Mouse (Mus musculus) layer of hippocampus, adult 9-11 months (tissue): ENCODE results near the gene Deup1.

Experiments
- DNase-seq: peaks from one replicate; pipeline ENCODE4 v3.0.0; 2022

The Deup1 gene

DNA sequence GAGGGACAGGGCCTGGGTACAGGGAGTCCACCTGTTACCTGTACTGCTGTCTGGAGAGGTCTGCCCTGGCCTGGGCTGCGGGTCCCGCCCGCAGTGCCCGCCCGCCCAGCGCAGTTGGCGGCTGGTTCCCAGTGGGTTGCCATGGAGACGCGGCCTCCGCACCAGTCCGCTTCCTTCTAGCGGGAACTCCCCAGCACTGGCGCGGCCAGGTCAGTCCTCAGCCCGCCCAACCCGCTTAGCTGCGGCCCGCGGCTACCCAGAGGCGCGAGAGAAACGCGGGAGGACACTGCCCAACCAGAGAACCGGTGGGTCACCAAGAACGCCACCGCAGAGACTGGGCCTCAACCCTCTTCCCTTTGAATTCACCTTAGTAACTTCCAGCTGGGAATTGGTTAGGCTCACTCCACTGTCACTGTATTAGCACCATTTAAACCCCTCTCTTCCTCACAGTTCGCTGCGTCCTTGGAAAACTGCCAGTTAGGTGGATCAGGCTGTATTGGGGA lies at the start of gene Deup1:
TSS of gene Deup1 (minus strand) at position 149 of the 503 bp plus-strand sequence.
- peak; percentile 52 for DNase-seq

DNA sequence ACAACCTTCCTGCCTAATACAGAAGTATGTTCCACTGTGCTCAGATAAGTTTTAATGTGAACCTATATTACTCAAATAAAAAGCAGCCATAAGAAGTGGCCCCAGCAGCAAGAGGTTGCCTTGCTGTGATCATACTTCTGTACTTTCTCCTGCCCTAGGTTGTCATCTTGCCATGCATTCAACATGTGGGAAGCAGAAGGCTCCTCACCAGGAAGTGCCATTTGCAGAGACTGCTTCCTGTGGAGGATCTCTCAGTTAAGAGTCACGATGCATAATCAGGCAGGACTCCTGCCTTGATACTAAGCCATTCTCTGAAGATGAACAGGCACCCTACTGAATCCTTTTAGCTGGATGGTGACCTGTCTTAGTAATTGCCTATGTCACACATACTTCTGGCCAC lies 44.5 kb upstream of the Deup1 start:
- no peak for DNase-seq

DNA sequence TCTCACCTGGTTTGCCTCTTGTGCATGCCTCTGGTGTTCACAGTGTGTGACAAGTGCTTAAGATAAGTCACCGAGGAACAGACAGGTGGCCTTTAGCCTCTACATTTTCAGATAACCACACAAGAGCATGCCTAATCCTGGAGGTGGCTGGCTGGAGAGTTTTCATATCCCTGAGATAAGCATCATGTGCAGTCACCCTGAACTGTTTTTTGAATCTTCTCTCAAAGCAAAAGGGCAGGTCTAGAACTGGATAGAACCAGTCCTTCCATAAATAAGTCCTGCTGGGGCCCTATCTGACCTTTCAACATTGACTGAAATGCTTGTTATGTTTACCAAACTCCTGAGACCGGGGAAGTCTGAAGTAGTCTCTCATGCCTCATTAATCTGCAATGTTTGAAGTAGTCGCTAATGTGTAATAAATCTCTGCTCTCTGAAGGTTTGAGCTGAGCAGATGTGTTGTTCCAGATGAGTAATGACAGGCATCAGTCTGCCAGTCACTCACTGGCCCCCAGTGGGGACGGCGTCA lies 42.3 kb upstream of the Deup1 start:
- DNase-seq, result no peak

DNA sequence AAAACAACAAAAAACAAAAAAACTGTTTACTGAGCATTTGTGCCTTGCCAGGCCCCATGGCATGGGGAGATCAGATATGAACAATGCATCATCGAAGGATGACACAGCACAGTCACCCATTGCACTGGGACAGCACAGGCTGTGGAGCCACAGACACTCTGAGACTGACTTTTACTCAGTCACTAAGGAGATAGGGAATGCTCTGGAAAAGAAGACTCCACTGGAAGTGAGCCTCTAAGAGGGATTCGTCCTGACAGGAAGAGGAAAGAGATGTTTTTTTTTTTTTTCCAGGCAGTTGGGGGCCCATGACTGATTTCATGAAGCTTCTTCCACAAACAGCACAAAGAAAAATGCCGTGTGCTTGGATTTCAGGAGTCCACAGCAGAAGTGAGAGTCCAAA lies 41.7 kb upstream of the Deup1 start:
- no peak for DNase-seq

DNA sequence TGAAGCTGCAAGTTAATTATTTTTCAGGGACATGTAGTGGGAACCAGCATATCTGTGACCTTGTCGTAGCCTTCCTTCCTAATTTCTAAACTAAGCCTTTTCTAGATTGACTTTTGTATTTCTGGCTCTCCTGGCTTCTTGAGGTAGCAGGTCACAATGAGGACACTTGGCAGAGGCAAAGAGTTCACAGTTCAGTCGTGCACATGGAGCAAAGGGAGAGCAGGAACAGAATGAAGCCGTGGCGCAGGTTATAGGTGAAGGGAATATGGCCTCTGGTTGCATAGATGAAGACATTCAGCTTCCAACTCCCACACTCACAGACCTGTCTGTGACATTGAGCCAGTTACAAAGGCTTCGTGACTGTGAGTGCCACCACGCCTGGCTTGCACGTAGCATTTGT lies 36.9 kb upstream of the Deup1 start:
- DNase-seq, result no peak

DNA sequence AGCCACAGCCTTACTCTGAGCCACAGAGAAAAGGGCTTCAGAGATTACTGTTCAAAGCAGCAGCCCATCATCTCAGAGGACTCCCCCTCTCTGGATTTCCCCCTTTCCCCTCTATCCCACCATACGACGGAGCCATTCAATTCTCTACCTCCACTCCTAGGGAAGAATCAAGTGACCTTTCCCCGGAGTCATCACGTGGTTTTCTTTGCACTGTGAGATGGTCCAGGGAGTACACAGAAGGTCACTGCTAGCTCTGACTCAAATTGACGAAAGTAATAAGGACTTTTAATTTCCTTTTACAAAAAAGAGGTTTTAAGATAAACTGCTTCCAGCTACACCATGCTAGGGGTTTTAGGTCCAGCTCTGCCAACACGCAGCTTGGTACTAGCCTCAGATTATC lies 31.3 kb upstream of the Deup1 start:
- DNase-seq, result no peak

DNA sequence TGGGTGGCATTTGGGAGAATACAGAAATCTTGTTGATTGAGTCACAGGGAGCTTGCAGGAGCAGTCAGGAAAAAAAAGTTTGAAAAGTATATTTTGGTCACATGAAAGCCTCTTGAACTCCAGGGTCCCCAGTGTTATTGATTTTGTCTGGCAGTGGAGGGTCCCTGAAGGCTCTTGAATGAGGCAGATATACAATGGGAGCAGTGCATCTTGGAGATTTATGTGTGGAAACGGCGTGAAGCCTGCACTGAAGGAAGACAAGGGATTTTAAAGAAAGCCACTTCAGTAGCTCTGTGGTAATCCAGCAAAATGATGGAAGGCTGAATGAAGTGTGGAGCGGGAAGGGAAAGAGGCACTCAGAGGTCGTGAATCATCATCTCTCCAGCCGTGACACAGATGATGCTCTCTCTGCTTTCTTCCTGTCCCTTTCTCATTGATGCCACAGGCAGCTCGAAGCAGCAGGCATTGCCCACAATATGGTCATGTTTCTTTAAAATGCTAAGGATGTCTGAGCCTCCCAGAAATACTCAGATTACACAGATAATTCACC lies 30.6 kb upstream of the Deup1 start:
- no peak for DNase-seq

DNA sequence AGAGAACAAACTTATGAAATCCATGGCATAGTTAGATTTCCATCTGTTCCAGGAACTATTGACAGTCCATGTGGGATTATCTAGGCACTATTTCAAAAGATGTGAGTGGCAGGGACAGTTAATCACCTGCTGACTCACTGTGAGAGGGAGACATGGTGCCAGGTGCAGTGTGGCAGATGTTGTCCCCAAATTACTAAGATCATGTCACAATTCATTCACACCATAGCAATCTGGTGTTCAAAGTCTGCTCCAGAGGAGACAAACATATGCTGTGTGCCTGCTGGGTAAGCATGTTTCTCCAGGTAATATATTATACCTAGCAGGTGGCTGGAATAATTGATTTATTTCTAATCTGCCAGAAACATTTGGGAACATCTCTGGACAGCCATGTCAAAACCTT lies 25.3 kb upstream of the Deup1 start:
- DNase-seq, result peak; percentile 63

DNA sequence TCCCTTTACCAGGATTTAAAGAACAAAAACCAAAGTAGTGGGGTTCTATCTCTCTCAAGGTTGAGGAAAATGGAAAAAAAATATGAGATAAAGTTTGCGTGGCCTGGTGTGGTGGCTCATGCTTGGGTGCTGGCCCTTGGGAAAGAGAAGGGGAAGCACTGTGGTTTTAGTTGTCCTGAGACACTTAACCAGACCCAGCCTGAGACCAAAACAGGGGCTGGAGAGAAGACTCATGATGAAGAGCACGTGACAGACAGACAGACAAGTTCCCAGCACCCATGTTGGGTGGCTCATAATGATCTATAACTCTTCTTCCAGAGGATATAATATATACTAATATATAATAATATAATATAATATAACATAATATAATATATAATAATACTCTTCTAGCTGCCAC lies 22.2 kb upstream of the Deup1 start:
- DNase-seq, result no peak

DNA sequence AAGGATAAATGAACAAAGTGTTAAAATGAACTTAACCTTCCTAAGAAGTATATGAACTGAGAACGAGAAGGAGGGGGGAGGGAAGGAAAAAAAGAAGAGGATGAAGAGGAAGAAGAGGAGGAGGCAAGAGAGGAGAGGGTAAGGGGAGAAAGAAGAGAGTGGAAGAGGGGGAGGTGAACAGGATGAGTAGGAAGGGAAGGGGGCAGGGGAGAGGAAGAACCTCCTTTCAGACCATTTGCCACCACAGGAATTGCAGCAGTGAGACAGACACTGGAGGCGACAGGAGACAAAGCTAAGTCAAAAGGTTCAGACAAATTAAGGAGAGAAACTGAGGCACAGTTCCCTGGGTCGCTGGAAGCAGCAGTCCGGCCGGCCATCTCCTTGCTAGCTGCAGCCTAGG lies 349 bp downstream of the Deup1 start:
- no peak for DNase-seq

DNA sequence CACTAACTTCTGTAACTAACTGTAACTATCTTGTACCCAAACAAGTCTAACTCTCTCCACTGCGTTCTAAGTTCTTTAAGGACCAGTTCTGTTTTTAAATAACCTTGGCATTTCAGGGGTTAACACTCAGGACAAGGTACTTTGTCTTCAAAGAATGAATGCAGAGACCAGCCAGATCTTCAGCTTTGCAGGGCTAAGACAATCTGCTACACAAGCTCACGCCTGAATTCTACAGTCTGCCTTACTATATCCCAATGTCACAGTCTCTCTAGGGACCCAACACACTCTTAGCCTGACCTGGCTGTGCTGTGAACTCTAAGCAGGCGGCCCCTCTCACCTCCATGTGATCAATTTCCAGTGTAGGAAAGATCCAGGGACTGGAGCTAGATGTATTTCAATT lies 3.0 kb downstream of the Deup1 start:
- no peak for DNase-seq

DNA sequence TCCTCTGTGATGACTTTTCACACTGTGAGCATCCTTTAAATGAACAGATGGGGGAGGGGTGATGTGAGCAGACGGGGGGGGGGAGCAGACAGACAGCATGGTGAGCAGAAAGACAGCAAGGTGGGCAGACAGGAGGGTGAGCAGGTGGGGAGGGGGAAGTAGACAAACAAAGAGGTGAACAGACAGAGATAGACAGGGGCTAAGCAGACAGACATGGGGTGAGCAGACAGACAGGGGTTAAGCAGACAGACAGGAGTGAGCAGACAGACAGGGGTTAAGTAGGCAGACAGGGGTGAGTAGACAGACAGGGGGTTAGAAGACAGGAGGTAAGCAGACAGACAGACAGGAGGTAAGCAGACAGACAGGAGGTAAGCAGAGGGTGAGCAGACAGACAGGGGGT lies 8.0 kb downstream of the Deup1 start:
- no peak for DNase-seq

DNA sequence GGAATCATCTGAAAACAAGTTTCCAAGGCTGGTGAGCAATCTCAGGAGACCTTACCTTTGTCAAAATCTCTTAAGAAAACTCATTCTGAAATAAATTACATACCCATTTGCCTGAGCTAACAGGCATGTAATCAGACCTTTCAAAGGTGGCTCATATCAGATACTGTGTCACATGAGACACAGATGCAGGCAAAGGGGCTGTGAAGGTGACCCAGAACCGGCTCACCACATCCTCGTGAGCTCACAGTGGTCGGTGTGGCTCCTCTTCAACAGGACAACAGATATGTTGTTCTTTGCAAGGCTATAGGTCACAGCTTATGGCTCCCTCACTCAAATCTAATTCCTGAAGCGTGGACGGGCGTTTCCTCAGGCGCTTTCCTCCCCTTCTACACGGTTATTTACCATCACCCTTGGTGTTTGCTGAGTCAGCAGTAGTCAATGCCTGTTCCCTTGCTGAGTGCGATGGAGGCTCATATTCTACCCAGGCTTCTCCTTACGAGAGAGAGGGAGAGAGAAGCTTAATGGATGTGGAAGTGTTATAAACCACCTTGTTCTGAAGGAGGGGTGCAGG lies 8.6 kb downstream of the Deup1 start:
- no peak for DNase-seq

DNA sequence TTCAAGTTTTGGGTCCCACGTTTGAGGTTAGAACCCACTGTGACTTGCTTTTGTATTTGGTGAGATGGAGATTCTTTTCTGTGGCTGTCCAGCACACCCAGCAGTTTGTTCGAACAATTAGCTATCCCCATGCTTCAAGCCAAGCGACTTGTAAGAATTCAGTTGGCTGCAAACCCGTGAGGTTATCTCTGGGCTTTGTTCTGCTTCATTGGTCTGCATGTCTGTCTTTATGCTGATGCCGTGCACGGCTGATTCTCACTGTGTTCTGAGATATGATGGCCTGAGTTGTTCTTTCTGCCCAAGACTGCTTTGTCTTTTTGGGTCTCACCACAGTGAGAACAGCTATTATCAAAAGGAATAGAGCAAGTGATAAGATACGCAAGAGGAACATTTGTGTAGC lies 10.7 kb downstream of the Deup1 start:
- no peak for DNase-seq

DNA sequence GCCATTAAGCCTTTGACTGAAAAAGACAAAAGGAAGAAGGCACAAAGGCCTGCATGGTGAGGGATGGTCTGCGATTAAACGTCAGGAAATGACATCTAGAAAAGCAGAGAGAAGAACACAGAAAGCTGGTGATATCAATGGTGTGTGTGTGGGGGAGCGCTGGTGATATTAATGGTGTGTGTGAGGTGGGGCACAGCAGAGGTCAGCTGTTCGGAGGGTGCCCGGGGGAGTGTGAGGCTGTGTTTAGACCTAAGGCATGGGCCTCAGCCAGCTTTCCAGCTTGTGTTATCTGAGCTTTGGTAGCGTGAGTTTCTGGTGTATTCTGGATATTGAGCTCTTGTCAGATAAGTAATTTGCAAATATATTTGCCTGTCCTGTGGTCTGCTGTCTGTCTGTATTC lies 11.3 kb downstream of the Deup1 start:
- DNase-seq, result no peak

DNA sequence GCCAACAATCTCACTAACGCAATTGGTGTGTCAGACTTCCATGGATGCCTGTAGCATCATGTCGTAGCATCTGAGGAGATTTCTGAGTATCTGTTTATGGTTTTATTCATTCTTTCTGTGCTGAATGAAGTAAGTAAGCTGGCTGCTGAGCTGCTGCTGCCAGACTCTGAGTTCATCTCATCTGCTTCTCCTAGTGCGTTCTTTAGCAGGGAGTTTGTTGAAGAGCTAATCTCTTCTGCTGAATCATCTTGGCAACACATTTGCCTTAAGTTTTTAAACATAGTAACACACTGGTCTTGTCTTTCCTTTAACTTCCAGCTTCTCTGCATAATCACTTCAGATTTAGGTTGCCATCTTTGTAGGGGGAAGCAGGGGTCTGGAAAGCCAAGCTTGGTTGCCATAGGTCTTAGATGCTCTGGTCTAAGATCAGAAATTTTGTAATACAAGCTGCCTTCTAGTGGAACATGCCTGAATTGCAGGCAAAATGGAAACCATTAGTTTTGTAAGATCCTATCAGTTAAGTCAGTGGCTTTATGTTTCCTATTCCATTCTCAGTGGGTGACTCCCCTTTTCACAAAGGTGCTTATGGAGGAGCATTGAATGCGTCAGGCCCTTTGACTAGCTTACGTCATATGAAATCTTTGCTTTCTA lies 18.3 kb downstream of the Deup1 start:
- no peak for DNase-seq

DNA sequence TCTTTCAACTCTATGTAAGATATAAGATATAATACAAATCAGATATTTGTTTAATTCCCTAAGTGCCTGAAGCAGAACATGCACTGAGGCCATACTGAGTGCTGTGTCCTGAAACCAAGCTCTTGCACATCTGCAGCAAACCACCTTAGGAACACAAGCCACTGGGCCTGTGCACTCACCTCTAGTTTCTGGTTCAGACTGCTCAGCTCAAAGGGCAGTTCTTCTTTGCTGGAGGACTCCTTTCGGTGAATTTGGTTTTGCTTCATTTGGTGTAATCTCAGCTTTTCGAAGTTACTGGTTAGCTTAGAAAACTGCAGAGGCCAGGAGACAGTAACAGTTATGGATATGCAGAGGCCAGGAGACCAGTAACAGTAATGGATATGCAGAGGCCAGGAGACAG lies 20.1 kb downstream of the Deup1 start:
- DNase-seq, result no peak

DNA sequence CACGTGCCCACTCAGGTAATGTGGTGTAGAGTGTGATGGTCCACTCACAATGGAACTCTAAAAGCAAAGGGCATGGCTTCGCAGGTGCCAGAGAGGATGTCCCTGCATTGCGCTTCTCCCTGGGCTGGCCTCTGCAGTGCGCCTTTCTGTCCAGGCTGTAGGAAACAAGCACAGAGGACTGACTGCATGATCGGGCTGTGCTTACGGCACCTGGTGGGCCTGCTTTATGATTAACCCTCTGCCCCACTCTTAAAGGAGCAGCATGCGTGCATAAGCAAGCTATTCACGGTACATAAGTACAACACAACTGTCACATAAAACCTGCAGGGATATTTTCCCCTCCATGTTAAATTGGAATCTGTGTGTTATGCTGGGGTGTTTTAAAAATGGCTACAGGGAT lies 24.6 kb downstream of the Deup1 start:
- no peak for DNase-seq

DNA sequence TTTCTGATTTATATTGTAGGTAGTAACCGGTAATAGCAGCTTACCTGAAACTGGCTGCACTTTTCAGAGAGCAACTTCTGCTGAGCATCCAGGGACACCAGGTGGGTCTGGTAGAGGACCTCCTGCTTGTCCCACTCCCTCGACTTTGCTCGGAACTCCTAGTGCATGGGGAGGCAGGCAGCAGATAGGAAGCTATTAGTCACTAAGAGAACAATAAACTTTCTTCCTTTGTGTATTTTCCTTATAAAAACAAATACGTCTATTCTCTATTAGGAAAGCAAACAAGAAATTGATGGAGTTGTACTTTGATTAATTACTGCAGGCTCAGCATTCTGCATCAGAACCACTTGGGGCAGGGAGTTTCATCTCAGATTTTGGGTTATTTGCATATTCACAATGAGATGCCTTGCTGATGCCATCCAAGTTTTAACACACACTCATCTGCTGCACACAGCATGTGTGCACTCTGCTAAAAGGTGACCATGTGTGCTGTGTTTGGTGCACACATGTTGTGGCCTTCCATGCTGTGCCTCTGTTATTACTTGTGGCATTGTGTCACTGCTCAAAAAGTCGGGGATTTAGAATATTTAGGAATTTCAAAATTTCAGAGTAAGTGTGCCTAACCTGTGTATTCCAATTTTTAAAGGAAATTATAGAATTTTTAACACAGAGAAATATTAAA lies 26.7 kb downstream of the Deup1 start:
- DNase-seq, result no peak

DNA sequence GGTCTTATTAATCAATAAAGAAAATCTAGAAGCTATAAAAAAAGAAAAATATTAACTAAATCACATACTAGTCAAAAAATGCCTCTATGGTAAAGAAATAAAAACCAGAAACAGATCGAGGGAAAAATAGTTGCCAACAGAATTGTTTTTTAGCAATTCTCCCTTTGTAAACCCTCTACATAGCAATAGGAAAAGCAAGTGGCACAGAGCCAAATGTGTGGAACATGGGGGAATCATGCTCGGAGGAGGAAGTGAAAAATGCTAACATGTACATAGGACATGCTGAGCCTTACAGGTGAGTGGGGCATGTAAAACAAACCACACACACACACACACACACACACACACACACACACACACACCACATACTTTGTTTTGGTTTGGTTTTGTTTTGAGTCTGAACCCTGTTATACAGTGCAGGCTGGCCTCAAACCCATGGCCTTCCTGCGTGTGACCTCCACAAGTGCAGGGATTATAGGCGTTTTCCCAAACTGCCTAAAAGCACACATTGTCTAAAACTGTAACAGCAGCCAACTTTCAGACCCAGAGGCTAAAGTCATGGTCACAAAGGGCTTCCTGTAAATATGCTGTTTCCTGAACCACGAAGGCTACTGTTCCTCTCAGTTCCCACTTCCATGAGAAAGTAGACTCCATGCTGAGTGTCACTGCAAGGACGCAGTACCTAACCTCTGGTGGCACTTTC lies 27.4 kb downstream of the Deup1 start:
- no peak for DNase-seq

DNA sequence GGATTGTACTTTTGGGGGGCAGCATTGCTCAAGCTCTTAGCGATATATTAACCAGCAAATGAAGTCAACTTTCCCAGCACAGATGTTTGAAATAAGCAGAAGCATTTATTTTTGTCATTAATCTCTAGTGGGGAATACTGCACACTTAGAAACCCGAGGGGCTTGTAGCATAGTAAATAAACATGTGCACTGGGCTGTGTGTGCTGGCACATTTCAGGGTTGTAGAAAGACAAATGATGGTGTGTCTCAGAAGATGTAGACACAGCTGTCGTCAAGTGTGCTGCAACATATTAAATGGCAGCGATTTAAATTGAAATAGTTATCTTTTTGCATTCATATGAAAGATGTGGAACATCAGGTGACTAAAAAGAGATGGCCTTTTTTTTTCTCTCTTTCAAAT lies 31.1 kb downstream of the Deup1 start:
- DNase-seq, result no peak

DNA sequence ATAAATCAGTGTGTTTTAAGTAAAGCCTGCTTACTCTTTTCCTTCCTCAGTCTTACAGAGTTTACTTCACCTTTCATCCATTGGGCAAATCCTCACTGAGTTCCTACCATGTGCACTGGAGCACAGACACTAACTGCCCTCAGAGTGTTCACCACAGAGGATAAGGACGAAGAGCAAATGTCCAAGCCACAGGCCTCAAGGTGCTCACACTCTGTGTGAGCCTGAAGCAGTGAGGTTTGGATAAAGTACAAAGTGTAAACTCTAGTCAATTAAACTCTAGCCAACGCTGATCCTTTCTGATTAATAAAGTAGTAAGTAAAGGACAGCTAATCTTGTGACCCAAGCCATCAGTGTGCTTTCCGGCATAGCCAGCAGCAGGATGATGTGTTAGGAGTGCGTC lies 33.6 kb downstream of the Deup1 start:
- DNase-seq, result no peak

DNA sequence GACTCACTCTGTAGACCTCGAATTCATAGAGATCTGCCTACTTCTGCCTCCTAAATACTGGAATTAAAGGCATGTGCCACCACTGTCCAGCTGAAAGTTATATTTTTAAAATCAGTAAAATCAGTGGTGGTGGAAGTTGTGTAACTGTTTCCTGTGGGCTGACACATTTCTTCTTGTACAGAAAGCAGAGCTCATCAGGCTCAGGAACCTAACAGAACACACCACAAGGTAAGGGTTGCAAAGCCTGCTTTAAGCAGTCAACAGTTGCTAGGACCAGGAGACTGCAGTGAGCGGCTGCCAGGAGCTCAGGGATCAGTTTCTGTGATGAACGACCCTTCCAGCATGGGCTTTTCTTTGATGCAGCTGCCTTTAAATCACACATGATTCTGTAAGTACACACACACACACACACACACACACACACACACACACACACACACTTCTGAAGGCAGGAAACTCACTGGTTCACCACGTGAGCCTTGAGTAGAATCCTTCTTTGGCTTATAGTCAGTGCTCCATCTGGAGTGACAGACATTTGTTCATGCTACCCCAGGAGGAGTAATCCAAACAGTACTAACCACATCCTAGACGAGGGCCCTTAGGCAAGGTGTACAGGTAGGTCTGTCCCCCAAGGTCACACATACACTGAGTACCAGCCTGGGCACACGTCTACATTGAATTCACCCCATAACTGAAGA lies 40.4 kb downstream of the Deup1 start:
- no peak for DNase-seq
